Mouse (Mus musculus) splenic B cell, adult 2 months (primary cell): ENCODE results near the gene Zfp346.

Source experiments
- DNase-seq: peaks from one replicate; pipeline ENCODE4 v3.0.0-alpha.2; 2011; ENCODE audit warnings: low read depth, low spot score
- H3K27me3 ChIP-seq: 2 replicates; pipeline ENCODE4 v1.6.1; 2012; ENCODE audit warnings: mild to moderate bottlenecking, low read length, moderate library complexity, mixed read lengths; ENCODE audit not compliant: control insufficient read depth, poor library complexity, insufficient read depth, severe bottlenecking
- H3K36me3 ChIP-seq: 2 replicates; pipeline ENCODE4 v1.6.1; 2012; ENCODE audit warnings: mild to moderate bottlenecking, low read length, moderate library complexity, mixed read lengths; ENCODE audit not compliant: control insufficient read depth, poor library complexity, insufficient read depth, severe bottlenecking

Gene Zfp346

DNA sequence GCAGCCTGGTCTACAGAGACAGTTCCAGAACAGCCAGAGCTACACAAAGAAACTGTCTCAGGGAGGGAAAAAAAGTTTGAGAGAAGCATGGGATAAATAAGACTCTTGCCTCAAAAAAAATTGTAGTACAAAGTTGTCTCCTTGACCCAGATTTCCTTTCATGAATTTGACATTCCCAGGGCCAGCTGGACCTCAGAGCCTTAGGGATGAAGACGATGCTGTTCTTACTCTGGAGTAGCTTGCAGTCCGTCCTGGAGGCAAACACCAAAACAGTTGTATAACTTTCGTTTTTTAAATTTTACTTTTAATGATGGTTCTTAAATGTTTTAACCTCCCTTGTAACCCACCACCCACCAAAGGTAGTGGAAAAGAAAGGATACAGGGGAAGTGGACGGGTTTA lies 2.0 kb downstream of the Zfp346 start:
- peaks cover 3% of the 10 kb centered on the region for H3K36me3 ChIP-seq
- DNase-seq = no peak

GRCm38 (mm10) chr13:55107694-55108093 lies 2.6 kb downstream of the Zfp346 start:
- no peaks in the 10 kb centered on the region for H3K27me3 ChIP-seq
- peaks cover 3% of the 10 kb centered on the region for H3K36me3 ChIP-seq
- DNase-seq = no peak

More for the DNA sequence above, 2.0 kb downstream of the Zfp346 start:
- no peaks in the 10 kb centered on the region for H3K27me3 ChIP-seq

- Histone ChIP-seq H3K27me3 (no peaks in the 10 kb centered on the region), H3K36me3 (peaks cover 8% of the 10 kb centered on the region; the same call in 1 of the 2 replicates)
- no peak for DNase-seq
These were observed 9.3 kb downstream of the Zfp346 start for GRCm38 (mm10) chr13:55114375-55114774.

DNA sequence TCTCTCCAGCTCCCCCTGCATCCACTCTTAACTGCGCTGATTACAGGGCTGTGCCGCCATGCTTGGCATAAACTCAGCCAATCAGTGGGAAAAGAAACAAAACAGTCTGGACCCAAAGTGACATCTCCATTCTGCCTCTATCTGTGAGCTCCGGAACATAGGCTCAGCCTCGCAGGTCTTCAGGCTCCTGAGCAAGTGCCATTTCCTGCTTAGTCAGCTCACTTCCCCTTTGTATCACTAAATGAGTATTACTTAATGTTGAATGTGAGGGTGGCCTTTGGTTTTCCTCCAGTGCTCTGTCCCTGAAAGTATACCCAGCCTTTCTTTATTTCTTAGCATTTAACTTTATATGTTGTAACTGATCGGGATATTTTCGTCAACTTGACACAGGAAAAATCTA lies 19.8 kb downstream of the Zfp346 start:
- H3K27me3 ChIP-seq = no peaks in the 10 kb centered on the region
- H3K36me3 ChIP-seq = peaks cover 14% of the 10 kb centered on the region
- peak; percentile 57 for DNase-seq

- no peak for DNase-seq
- H3K27me3 ChIP-seq = no peaks in the 10 kb centered on the region
- peaks cover 7% of the 10 kb centered on the region; the same call in 1 of the 2 replicates for H3K36me3 ChIP-seq
These were observed 28.3 kb downstream of the Zfp346 start, which contains the start of gene Gm17617 for GRCm38 (mm10) chr13:55133448-55133847. TSS of gene Gm17617 (minus strand) at chr13:55133548.

GRCm38 (mm10) chr13:55135382-55135781 lies 30.3 kb downstream of the Zfp346 start:
- peak; percentile 45 for DNase-seq
- Histone ChIP-seq H3K36me3 (peaks cover 5% of the 10 kb centered on the region; the same call in 1 of the 2 replicates), H3K27me3 (no peaks in the 10 kb centered on the region)

- H3K36me3 ChIP-seq = no peaks in the 10 kb centered on the region
- no peaks in the 10 kb centered on the region for H3K27me3 ChIP-seq
- no peak for DNase-seq
These were observed 35.2 kb downstream of the Zfp346 start for GRCm38 (mm10) chr13:55140271-55140670.

- H3K36me3 ChIP-seq = no peaks in the 10 kb centered on the region
- peak; percentile 13 for DNase-seq
- no peaks in the 10 kb centered on the region for H3K27me3 ChIP-seq
These were observed 47.7 kb downstream of the Zfp346 start, which contains the start of gene Fgfr4 for GRCm38 (mm10) chr13:55152621-55153415. TSS of gene Fgfr4 (plus strand) at chr13:55152640.

DNA sequence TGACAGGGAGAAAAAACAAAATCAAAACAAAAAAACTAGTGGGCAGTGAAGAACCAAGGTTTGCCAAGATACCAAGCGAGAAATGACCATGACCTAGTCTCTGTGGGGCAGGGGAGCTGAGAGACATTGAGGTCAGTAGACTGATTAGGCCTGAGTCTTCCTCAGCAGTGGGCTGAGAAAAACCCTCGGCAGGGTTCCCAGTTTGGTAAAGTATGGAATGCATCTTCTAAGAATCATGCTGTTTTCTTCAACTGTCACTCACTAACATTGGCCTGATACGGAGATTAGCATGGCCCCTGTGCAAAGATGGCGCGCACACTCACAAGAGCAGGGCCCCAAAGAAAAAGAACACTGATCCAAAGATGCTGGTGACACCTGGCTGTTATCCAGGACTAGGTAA lies 48.8 kb downstream of the Zfp346 start:
- Histone ChIP-seq H3K36me3 (no peaks in the 10 kb centered on the region), H3K27me3 (no peaks in the 10 kb centered on the region)
- DNase-seq = no peak

- no peak for DNase-seq
- Histone ChIP-seq H3K27me3 (no peaks in the 10 kb centered on the region), H3K36me3 (no peaks in the 10 kb centered on the region)
These were observed 57.3 kb downstream of the Zfp346 start for GRCm38 (mm10) chr13:55162365-55162764.

- no peaks in the 10 kb centered on the region for H3K36me3 ChIP-seq
- DNase-seq = no peak
- H3K27me3 ChIP-seq = no peaks in the 10 kb centered on the region
These were observed 58.4 kb downstream of the Zfp346 start for GRCm38 (mm10) chr13:55163553-55163952.

- H3K27me3 ChIP-seq = no peaks in the 10 kb centered on the region
- no peak for DNase-seq
- no peaks in the 10 kb centered on the region for H3K36me3 ChIP-seq
These were observed 60.8 kb downstream of the Zfp346 start for GRCm38 (mm10) chr13:55165831-55166339.

GRCm38 (mm10) chr13:55166806-55167725 lies 62.0 kb downstream of the Zfp346 start:
- H3K27me3 ChIP-seq = no peaks in the 10 kb centered on the region
- no peak for DNase-seq
- no peaks in the 10 kb centered on the region for H3K36me3 ChIP-seq

- no peak for DNase-seq
- Histone ChIP-seq H3K36me3 (no peaks in the 10 kb centered on the region), H3K27me3 (no peaks in the 10 kb centered on the region)
These were observed 62.7 kb downstream of the Zfp346 start for GRCm38 (mm10) chr13:55167798-55168197.

GRCm38 (mm10) chr13:55168255-55168654 lies 63.1 kb downstream of the Zfp346 start:
- Histone ChIP-seq H3K27me3 (no peaks in the 10 kb centered on the region), H3K36me3 (no peaks in the 10 kb centered on the region)
- DNase-seq = no peak
